Mouse (Mus musculus): Measurements from ENCODE around the gene Stam2.

- no peak for TF ChIP-seq GATA1 (IDR thresholded peaks at IDR 0.05; ENCODE audit: low read length)
- no peak for TF ChIP-seq TAL1 (IDR thresholded peaks at IDR 0.05; ENCODE audit: low read length)
Observed at GRCm38 (mm10) chr2:52753573-52754317, 11.7 kb upstream of the Stam2 start.

All from erythroblast, embryonic 14.5 days (primary cell).